Mouse (Mus musculus): Measurements from ENCODE around the gene Ect2l.

The Ect2l gene

DNA sequence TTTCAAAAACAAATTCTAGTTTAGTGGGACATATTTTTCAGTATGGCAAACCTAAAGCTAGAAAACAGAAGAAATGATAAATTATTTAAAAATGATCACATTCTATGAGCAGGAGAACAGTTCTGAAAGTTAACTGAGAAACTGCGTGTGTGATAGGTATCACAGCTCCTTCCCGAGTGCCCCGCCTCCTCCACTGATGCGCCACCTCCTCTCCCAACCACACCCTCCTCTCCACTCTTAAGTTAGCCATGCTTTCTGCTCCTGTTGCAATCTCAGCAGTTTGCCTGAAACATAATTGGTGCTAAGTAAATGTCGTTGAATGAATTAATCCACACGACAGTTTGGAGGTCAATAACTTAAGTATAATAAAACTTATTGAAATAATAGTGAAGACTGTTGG, 127.9 kb downstream of the Ect2l start:
- no peak for DNase-seq (ENCODE audit: inconsistent age in 2 of 2, low spot score in 1 of 2)

DNA sequence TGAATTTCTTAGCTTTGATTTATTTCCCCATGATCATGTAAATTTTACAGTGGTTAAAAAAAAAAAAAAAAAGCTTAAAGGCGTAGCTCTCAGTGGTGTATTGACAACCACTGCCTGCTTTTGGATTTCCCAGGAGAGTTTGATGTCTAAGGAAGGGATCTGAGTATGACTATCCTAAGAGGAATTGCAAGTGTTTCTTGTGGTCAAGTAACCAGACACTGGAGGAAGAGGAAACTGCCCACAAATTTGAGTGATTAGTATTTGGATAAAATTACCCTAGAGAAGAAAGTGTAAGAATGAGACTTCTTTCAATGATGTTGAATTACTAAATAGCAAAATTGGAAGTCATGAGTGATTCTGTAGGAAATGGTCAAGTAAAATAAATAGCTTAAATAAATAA, 129.2 kb downstream of the Ect2l start:
- no peak for DNase-seq (ENCODE audit: inconsistent age in 2 of 2, low spot score in 1 of 2)

All from adrenal gland, adult (tissue).